Mouse (Mus musculus) thymus, postnatal 4 days (tissue): ENCODE measurements around the gene Pnma1.

ENCODE experiments used
- DNase-seq: peaks from one replicate; pipeline ENCODE4 v3.0.0; 2021

The Pnma1 gene

GRCm38 (mm10) chr12:84100604-84101492 lies 47.4 kb downstream of the Pnma1 start, which contains the start of gene Acot6:
Gene Acot6, plus strand, starts transcription at chr12:84100654.
- DNase-seq = peak; percentile 58

- no peak for DNase-seq
Measured at GRCm38 (mm10) chr12:84100071-84100470, 48.2 kb downstream of the Pnma1 start.

- DNase-seq = no peak
Measured at GRCm38 (mm10) chr12:84099605-84100004, 48.7 kb downstream of the Pnma1 start.
